Mouse (Mus musculus): ENCODE results near the gene Crebl2.

GRCm38 (mm10) chr6:134796297-134796696, 33.7 kb upstream of the Crebl2 start:
- TF ChIP-seq TAL1 (conservative IDR thresholded peaks at IDR 0.05; ENCODE audit: low read depth, low read length) (no peak), CTCF (IDR thresholded peaks at IDR 0.05; ENCODE audit: low read depth, low read length) (no peak), GATA2 (IDR thresholded peaks at IDR 0.05; ENCODE audit: borderline replicate concordance, low read depth, low read length) (no peak), GATA1 (IDR thresholded peaks at IDR 0.05; ENCODE audit: borderline replicate concordance, low read length) (no peak)

All from G1E (cell line).